Mouse (Mus musculus): ENCODE data around the gene Mmp19.

DNA sequence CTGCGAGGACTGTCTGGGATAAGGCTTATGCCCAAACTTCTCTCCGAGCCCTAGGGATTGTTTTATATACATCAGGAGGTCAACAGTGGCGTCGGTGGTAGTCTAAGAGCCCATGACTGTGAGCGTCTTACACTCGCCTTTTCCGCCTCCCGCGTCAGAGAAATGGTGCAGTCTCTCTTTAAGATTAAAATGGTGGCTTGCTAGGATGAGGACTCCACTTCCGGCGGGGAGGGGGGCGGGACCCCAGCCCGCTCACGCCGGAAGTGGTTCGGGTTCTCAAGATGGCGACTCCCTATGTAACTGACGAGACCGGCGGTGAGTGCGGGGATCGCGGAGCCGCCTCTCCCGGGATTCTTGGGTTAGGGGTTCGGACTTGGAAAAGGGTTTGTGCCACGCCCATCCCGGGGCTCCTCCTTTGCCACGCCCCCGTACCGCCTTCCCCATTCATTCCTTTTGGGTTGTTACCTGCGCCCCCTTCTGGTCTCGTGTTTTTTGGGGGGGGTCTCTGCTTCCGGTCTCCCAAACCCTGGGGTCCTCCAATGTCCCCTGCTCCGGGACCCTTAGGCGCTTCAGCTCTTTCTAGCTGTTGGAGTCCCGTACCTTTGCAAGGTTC is 42.4 kb upstream of the Mmp19 start:
- TF ChIP-seq ZNF384 (IDR thresholded peaks at IDR 0.05; ENCODE audit: low read depth, low read length) (no peak), HCFC1 (IDR thresholded peaks at IDR 0.05; ENCODE audit: low read depth, low read length) (peak; percentile 87), POLR2A (IDR thresholded peaks at IDR 0.05; ENCODE audit: control insufficient read depth in 1 of 2, insufficient read depth in 1 of 2, low read depth in 1 of 2, low read length in 2 of 2, poor library complexity in 1 of 2) (peak in 1 of 2 experiments; percentile 74; a peak in 2 of 4 replicates), CHD2 (IDR thresholded peaks at IDR 0.05; ENCODE audit: low read length) (no peak), MAZ (IDR thresholded peaks at IDR 0.05; ENCODE audit: low read depth, low read length) (no peak), CTCF (IDR thresholded peaks at IDR 0.05 in 2 of 3, conservative IDR thresholded peaks at IDR 0.05 in 1 of 3; ENCODE audit: control insufficient read depth in 1 of 3, insufficient read depth in 1 of 3, low read depth in 2 of 3, low read length in 3 of 3, poor library complexity in 1 of 3, severe bottlenecking in 1 of 3) (peak in 2 of 3 experiments; percentile 49 to 50; a peak in 5 of 6 replicates), TCF12 (IDR thresholded peaks at IDR 0.05; ENCODE audit: low read depth, low read length) (peak; percentile 68), EP300 (IDR thresholded peaks at IDR 0.05; ENCODE audit: low read depth in 1 of 2, low read length in 2 of 2) (no peak), TAL1 (IDR thresholded peaks at IDR 0.05; ENCODE audit: low read length) (no peak), ZKSCAN1 (IDR thresholded peaks at IDR 0.05; ENCODE audit: low read depth, low read length) (no peak), E2F4 (IDR thresholded peaks at IDR 0.05; ENCODE audit: borderline replicate concordance, low read depth, low read length) (0 out of 2 replicates have a peak, but pooled peaks have one; percentile 9), GABPA (IDR thresholded peaks at IDR 0.05; ENCODE audit: low read depth, low read length) (no peak), ZC3H11A (IDR thresholded peaks at IDR 0.05; ENCODE audit: low read depth, low read length) (no peak), KAT2A (conservative IDR thresholded peaks at IDR 0.05; ENCODE audit: low read depth, low read length) (no peak; the same call in 1 of the 2 replicates)

Data from MEL (cell line).